Mouse (Mus musculus): ENCODE results near the gene Cfap97d2.
"Not testable (repeated sequence)": the region's sequence is repeated elsewhere in the genome, so short reads cannot be mapped to it uniquely, and the experiment has no call there.

The Cfap97d2 gene

GRCm38 (mm10) chr8:13687941-13688340 is 17.7 kb upstream of the Cfap97d2 start:
- no peak for DNase-seq

GRCm38 (mm10) chr8:13688461-13688860 is 17.2 kb upstream of the Cfap97d2 start:
- no peak for DNase-seq

GRCm38 (mm10) chr8:13689331-13689730 is 16.4 kb upstream of the Cfap97d2 start:
- DNase-seq: no peak

- no peak for DNase-seq
Observed at GRCm38 (mm10) chr8:13692302-13693066, 13.2 kb upstream of the Cfap97d2 start.

GRCm38 (mm10) chr8:13694735-13695134 is 11.0 kb upstream of the Cfap97d2 start:
- DNase-seq: no peak

- DNase-seq: no peak
Observed at GRCm38 (mm10) chr8:13695203-13695867, 10.4 kb upstream of the Cfap97d2 start.

GRCm38 (mm10) chr8:13696157-13696556 is 9.5 kb upstream of the Cfap97d2 start:
- DNase-seq: no peak

- no peak for DNase-seq
Observed at GRCm38 (mm10) chr8:13697196-13697595, 8.5 kb upstream of the Cfap97d2 start.

- no peak for DNase-seq
Observed at GRCm38 (mm10) chr8:13697681-13698080, 8.0 kb upstream of the Cfap97d2 start.

- no peak for DNase-seq
Observed at GRCm38 (mm10) chr8:13698281-13698680, 7.4 kb upstream of the Cfap97d2 start.

- no peak for DNase-seq
Observed at GRCm38 (mm10) chr8:13699323-13699949, 6.3 kb upstream of the Cfap97d2 start.

GRCm38 (mm10) chr8:13702755-13703154 is 2.9 kb upstream of the Cfap97d2 start:
- no peak for DNase-seq

GRCm38 (mm10) chr8:13703756-13704155 is 1.9 kb upstream of the Cfap97d2 start:
- no peak for DNase-seq

GRCm38 (mm10) chr8:13704301-13704700 is 1.4 kb upstream of the Cfap97d2 start:
- no peak for DNase-seq

- DNase-seq: no peak
Observed at GRCm38 (mm10) chr8:13706918-13707317, 1.2 kb downstream of the Cfap97d2 start.

GRCm38 (mm10) chr8:13708514-13708913 is 2.8 kb downstream of the Cfap97d2 start:
- DNase-seq: no peak

GRCm38 (mm10) chr8:13718980-13719379 is 13.3 kb downstream of the Cfap97d2 start:
- DNase-seq: no peak

GRCm38 (mm10) chr8:13725722-13726121 is 20.0 kb downstream of the Cfap97d2 start:
- DNase-seq: peak; percentile 43

- DNase-seq: no peak
Observed at GRCm38 (mm10) chr8:13727469-13728094, 21.9 kb downstream of the Cfap97d2 start.

GRCm38 (mm10) chr8:13740323-13740770 is 34.7 kb downstream of the Cfap97d2 start:
- DNase-seq: peak; percentile 11

GRCm38 (mm10) chr8:13740817-13741613 is 35.3 kb downstream of the Cfap97d2 start:
- DNase-seq: no peak

GRCm38 (mm10) chr8:13746212-13746611 is 40.5 kb downstream of the Cfap97d2 start:
- not testable (repeated sequence) for DNase-seq
